Comparison of ENCODE assay signal across 10 mouse cellular contexts in genomic region chr2:152686399-152686798, GRCm38 (mm10). TPM values are rescaled to one million over a fixed set of nuclear protein-coding genes. Genes with fewer than 3 reads are reported as not detected.
DNase-seq lines count a peak whose midpoint lies in the region; ATAC-seq lines count a peak whose summit lies in the region.
"Had no signal": no experiment of that assay in that cellular context is flagged by ENCODE, and none has a peak within 500 bp of the region (broad histone marks: within the 10 kb centered on the region; RNA-seq: fewer than 3 reads in every experiment).

No protein-coding gene starts in this region.

- intact Hi-C loops in heart, postnatal 36 days (cut with DNase I): no loop called here

- WGBS in heart, embryonic 16.5 days: 52% methylated on average over 12 of the region's 12 CpGs
- WGBS in embryonic facial prominence, embryonic 12.5 days: 67% methylated on average over 12 of the region's 12 CpGs
- WGBS in hindbrain, embryonic 15.5 days: 56% methylated on average over 12 of the region's 12 CpGs
- 68% methylated on average over 12 of the region's 12 CpGs for WGBS in midbrain, embryonic 13.5 days

- peak overlapping the region; percentile 55 for H3K9ac ChIP-seq in heart, embryonic 16.5 days (ENCODE audit: low read length)
- no peak overlapping the region for H3K9ac ChIP-seq in embryonic facial prominence, embryonic 12.5 days
- H3K9ac ChIP-seq in hindbrain, embryonic 15.5 days: no peak overlapping the region
- H3K9ac ChIP-seq in midbrain, embryonic 13.5 days (replicated peaks): 0 out of 2 replicates have a peak overlapping the region, but pooled peaks have one; percentile 4

- no peak for DNase-seq in heart, postnatal 36 days
- DNase-seq in embryo, embryonic 11 days: no peak
- DNase-seq in spleen, postnatal 36 days (ENCODE audit: low spot score in 2 of 2): no peak
- no peak for DNase-seq in frontal cortex, postnatal 25 days (ENCODE audit: low spot score in 2 of 2)

- peak overlapping the region; percentile 58 for H3K27ac ChIP-seq in heart, embryonic 16.5 days (ENCODE audit: low read length)
- no peak overlapping the region for H3K27ac ChIP-seq in embryonic facial prominence, embryonic 12.5 days
- peak overlapping the region; percentile 69 for H3K27ac ChIP-seq in hindbrain, embryonic 15.5 days (replicated peaks)
- peak overlapping the region; percentile 41 for H3K27ac ChIP-seq in midbrain, embryonic 13.5 days
- H3K27ac ChIP-seq: macrophage had no signal

- peaks cover 63% of the 10 kb centered on the region for H3K36me3 ChIP-seq in heart, embryonic 16.5 days (ENCODE audit: control insufficient read depth, insufficient read depth)
- H3K36me3 ChIP-seq in embryonic facial prominence, embryonic 12.5 days: peaks cover 95% of the 10 kb centered on the region
- peaks cover 76% of the 10 kb centered on the region for H3K36me3 ChIP-seq in hindbrain, embryonic 15.5 days
- peaks cover 99% of the 10 kb centered on the region for H3K36me3 ChIP-seq in midbrain, embryonic 13.5 days

- H3K4me1 ChIP-seq in heart, embryonic 16.5 days (ENCODE audit: control insufficient read depth, insufficient read depth, low read length): 0 out of 2 replicates have a peak, but pooled peaks cover 6% of the 10 kb centered on the region
- no peaks in the 10 kb centered on the region; the same call in 1 of the 2 replicates for H3K4me1 ChIP-seq in embryonic facial prominence, embryonic 12.5 days
- peaks cover 19% of the 10 kb centered on the region for H3K4me1 ChIP-seq in hindbrain, embryonic 15.5 days (replicated peaks)
- H3K4me1 ChIP-seq in midbrain, embryonic 13.5 days (replicated peaks): peaks cover 19% of the 10 kb centered on the region

- H3K4me2 ChIP-seq in heart, embryonic 16.5 days (ENCODE audit: low read depth, low read length): peak overlapping the region; percentile 51
- peak overlapping the region; percentile 24 for H3K4me2 ChIP-seq in embryonic facial prominence, embryonic 12.5 days (replicated peaks)
- peak overlapping the region; percentile 39 for H3K4me2 ChIP-seq in hindbrain, embryonic 15.5 days
- peak overlapping the region; percentile 22 for H3K4me2 ChIP-seq in midbrain, embryonic 13.5 days (replicated peaks)

- H3K9me3 ChIP-seq in heart, embryonic 16.5 days (replicated peaks; ENCODE audit: control insufficient read depth, low read length): peaks cover 3% of the 10 kb centered on the region; the same call in 1 of the 2 replicates
- peaks cover 11% of the 10 kb centered on the region; the same call in 1 of the 2 replicates for H3K9me3 ChIP-seq in embryonic facial prominence, embryonic 12.5 days
- no peaks in the 10 kb centered on the region for H3K9me3 ChIP-seq in hindbrain, embryonic 15.5 days
- H3K9me3 ChIP-seq in midbrain, embryonic 13.5 days: no peaks in the 10 kb centered on the region

- H3K27me3 ChIP-seq in heart, embryonic 16.5 days (ENCODE audit: control insufficient read depth, insufficient read depth, low read length): no peaks in the 10 kb centered on the region
- no peaks in the 10 kb centered on the region for H3K27me3 ChIP-seq in embryonic facial prominence, embryonic 12.5 days
- H3K27me3 ChIP-seq in hindbrain, embryonic 15.5 days: no peaks in the 10 kb centered on the region
- H3K27me3 ChIP-seq in midbrain, embryonic 13.5 days: no peaks in the 10 kb centered on the region
- H3K27me3 ChIP-seq: CH12.LX had no signal

- no peak for ATAC-seq in heart, embryonic 16.5 days (replicated peaks; ENCODE audit: extremely low read depth, insufficient read depth, low FRiP score)
- no peak for ATAC-seq in embryonic facial prominence, embryonic 12.5 days (ENCODE audit: insufficient number of reproducible peaks, insufficient read depth, low FRiP score, low TSS enrichment)
- ATAC-seq in hindbrain, embryonic 15.5 days (ENCODE audit: low FRiP score, low read depth): peak; percentile 40; the same call in 1 of the 2 replicates
- peak; percentile 43 for ATAC-seq in midbrain, embryonic 13.5 days

- peak overlapping the region; percentile 62 for H3K4me3 ChIP-seq in heart, embryonic 16.5 days (ENCODE audit: low read length)
- no peak overlapping the region for H3K4me3 ChIP-seq in embryonic facial prominence, embryonic 12.5 days
- no peak overlapping the region for H3K4me3 ChIP-seq in hindbrain, embryonic 15.5 days
- 0 out of 2 replicates have a peak overlapping the region, but pooled peaks have one; percentile 3 for H3K4me3 ChIP-seq in midbrain, embryonic 13.5 days (replicated peaks)

RNA-seq across cellular contexts. Expression of gene Mcts2, which starts 0.4 kb away (rescaled TPM):
- polyA plus RNA-seq in heart, embryonic 16.5 days (2015; fragmentation: Nextera tagmentation; extraction: Ambion mirVana): 18.9 and 19.2 TPM in 2 replicates
- 10 to 100 TPM; 16.2 to 16.5 TPM for total RNA-seq in heart, postnatal 36 days (2021)
- polyA plus RNA-seq in embryonic facial prominence, embryonic 12.5 days (2016; fragmentation: Nextera tagmentation; extraction: Ambion mirVana): 36.4 and 38.9 TPM in 2 replicates
- 32.6 and 37.3 TPM in 2 replicates for polyA plus RNA-seq in hindbrain, embryonic 15.5 days (2015; fragmentation: Nextera tagmentation; extraction: Ambion mirVana)
- 42.7 and 44.1 TPM in 2 replicates for polyA plus RNA-seq in midbrain, embryonic 13.5 days (2015; fragmentation: Nextera tagmentation; extraction: Ambion mirVana)

RNA-seq across cellular contexts. Expression of gene H13, which starts 17.1 kb away (rescaled TPM):
- polyA plus RNA-seq in heart, embryonic 16.5 days (2015; fragmentation: Nextera tagmentation; extraction: Ambion mirVana): 76.4 and 81.7 TPM in 2 replicates
- 10 to 100 TPM; 33.1 to 41.2 TPM for total RNA-seq in heart, postnatal 36 days (2021)
- polyA plus RNA-seq in embryonic facial prominence, embryonic 12.5 days (2016; fragmentation: Nextera tagmentation; extraction: Ambion mirVana): 129 and 131 TPM in 2 replicates
- 166 and 177 TPM in 2 replicates for polyA plus RNA-seq in hindbrain, embryonic 15.5 days (2015; fragmentation: Nextera tagmentation; extraction: Ambion mirVana)
- polyA plus RNA-seq in midbrain, embryonic 13.5 days (2015; fragmentation: Nextera tagmentation; extraction: Ambion mirVana): 171 and 181 TPM in 2 replicates

RNA-seq across cellular contexts. Expression of gene Id1, which starts 49.7 kb away (rescaled TPM):
- polyA plus RNA-seq in heart, embryonic 16.5 days (2015; fragmentation: Nextera tagmentation; extraction: Ambion mirVana): 56.3 and 64.5 TPM in 2 replicates
- total RNA-seq in heart, postnatal 36 days (2021): 10 to 100 TPM; 50.9 to 53.7 TPM
- polyA plus RNA-seq in embryonic facial prominence, embryonic 12.5 days (2016; fragmentation: Nextera tagmentation; extraction: Ambion mirVana): 168 and 170 TPM in 2 replicates
- 55.3 and 57.5 TPM in 2 replicates for polyA plus RNA-seq in hindbrain, embryonic 15.5 days (2015; fragmentation: Nextera tagmentation; extraction: Ambion mirVana)
- polyA plus RNA-seq in midbrain, embryonic 13.5 days (2015; fragmentation: Nextera tagmentation; extraction: Ambion mirVana): 32.8 and 39.4 TPM in 2 replicates

RNA-seq across cellular contexts. Expression of gene Rem1, which starts 59.6 kb away (rescaled TPM):
- polyA plus RNA-seq in heart, embryonic 16.5 days (2015; fragmentation: Nextera tagmentation; extraction: Ambion mirVana): 12.8 and 14.8 TPM in 2 replicates
- 1 to 10 TPM; 6.5 to 7.8 TPM for total RNA-seq in heart, postnatal 36 days (2021)
- polyA plus RNA-seq in embryonic facial prominence, embryonic 12.5 days (2016; fragmentation: Nextera tagmentation; extraction: Ambion mirVana): 1.1 and 1.6 TPM in 2 replicates
- polyA plus RNA-seq in hindbrain, embryonic 15.5 days (2015; fragmentation: Nextera tagmentation; extraction: Ambion mirVana): 0.52 and 0.72 TPM in 2 replicates
- polyA plus RNA-seq in midbrain, embryonic 13.5 days (2015; fragmentation: Nextera tagmentation; extraction: Ambion mirVana): 0.15 and 0.27 TPM in 2 replicates
- polyA plus RNA-seq: macrophage had no signal

Comparison
In these comparisons a context has a peak if more than half of its experiments do, and no peak if none do; other contexts are left out.
1. ATAC-seq: peak in hindbrain, embryonic 15.5 days (single experiment) and midbrain, embryonic 13.5 days (single experiment); none in heart, embryonic 16.5 days (single experiment) and embryonic facial prominence, embryonic 12.5 days (single experiment).
2. H3K4me3 ChIP-seq: peak in heart, embryonic 16.5 days (single experiment) and midbrain, embryonic 13.5 days (single experiment); none in embryonic facial prominence, embryonic 12.5 days (single experiment) and hindbrain, embryonic 15.5 days (single experiment).
3. H3K9ac ChIP-seq: peak in heart, embryonic 16.5 days (single experiment) and midbrain, embryonic 13.5 days (single experiment); none in embryonic facial prominence, embryonic 12.5 days (single experiment) and hindbrain, embryonic 15.5 days (single experiment).
4. Peak in every context shown above with its lines, with median percentiles within 50 percentile points of each other: H3K4me2 ChIP-seq.